Mouse (Mus musculus) kidney, adult 10 weeks (tissue): Measurements from ENCODE around the gene Mansc1. TPM values are rescaled to one million over a fixed set of nuclear protein-coding genes. Genes with fewer than 3 reads are reported as not detected.

ENCODE experiments used
- polyA plus RNA-seq: library from polyadenylated mRNA; stranded (reverse); fragments of 350-450 nt; fragmentation: Illumina TruSeq; extraction: RNeasy Lipid Tissue Mini Kit (QIAGEN cat#74804); gene quantifications from one replicate; pipeline ENCODE4 v1.2.3, GENCODE M21; 2014; ENCODE audit warnings: low read depth, low replicate concordance

The Mansc1 gene
- 6.3 TPM for polyA plus RNA-seq

DNA sequence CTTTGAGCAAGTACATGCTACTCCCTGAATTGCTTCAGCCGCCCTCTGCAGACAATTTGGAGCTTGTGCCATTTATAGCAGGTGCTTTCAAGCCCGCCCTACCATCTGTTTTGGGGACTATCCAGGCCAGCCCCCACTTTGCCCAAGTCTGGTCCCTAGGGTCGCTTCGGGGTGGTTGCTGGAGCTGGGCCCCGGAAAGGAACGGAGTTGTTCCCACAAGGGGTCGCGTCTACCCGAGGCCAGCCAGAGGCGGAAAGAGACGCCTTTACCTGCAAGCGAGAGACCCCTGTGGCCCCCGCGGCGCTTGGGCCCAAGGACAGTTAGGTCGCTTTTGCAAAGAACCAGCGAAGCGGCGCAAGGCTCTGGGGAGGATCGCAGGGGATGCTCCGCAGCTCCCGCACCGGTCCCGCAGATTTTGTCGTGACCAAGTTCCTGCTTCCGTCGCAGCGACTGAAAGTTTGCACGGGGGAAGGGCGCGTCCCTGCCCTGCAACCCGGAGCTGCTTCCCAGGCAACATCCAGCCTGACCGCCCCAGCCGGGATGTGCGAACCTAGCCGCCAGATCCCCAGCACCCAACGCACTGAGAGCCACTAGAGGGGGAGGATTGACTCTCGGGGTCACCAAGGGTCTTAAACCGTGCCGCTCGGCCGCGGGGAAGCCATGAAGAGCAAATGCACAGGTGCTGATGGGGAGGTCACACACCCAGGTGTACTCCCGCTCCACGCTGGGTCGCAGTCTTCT is at the start of gene Mansc1:
TSS of gene Mansc1 (minus strand) at position 542 of the 741 bp plus-strand sequence.

DNA sequence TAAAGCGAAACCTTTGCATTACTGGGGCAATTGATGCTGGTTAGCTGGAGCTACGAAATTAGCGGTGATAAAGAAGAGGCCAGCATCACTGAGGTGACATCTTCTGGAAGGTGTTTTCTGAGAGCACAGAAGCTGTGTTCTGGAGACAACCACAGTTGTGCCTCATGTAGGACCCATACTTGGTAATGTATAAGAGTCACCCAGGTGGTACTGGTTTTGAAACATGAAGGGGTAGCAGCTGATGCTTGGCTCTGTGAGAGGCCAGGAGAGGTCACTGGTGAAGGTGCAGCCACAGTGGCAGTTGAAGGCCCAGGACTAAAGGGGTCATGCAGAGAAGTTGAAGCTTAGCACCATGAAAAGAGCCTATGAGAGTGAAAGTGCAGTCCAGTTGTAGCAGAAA is 6.9 kb upstream of the Mansc1 start, which contains the start of gene Borcs5:
TSS of gene Borcs5 (plus strand) at position 301 of the 400 bp plus-strand sequence.

DNA sequence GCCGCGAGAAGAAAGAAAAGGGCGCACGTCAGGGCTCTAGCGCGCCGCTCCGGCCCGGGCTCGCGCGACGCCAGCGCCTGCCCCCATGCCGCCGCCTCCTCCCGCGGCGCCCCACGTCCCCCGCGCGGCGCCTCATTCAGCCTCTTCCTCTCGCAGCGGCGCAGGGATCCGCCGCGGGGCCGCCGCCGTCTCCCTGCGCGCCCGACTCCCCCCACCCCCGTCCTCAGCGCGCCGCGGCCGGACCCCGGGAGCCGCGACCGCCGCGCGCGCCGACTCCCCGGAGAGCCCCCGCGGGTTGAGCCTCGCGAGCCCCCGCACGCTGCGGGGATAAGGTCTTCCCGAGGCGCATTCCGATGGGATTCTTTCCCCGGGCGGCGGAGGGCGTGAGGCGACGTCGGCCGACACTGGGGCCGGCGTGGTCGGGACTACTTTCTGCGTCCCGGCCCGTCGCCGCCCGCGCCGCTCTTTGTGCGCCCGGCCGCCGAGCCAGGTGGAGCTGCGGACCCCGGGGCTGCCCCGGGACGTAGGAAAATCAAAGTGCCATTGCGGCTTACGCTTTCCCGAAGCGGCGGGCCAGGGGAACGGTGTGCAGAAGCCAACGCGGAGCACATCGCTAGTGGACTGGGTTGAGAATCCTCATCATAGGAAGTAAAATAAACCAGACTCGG is 65.3 kb downstream of the Mansc1 start, which contains the start of gene Lrp6:
TSS of gene Lrp6 (minus strand) at position 148 of the 668 bp plus-strand sequence.

Other genes with a start within 250 kb of the Mansc1 start
- gene Bcl2l14, start 236.2 kb downstream of the Mansc1 start, polyA plus RNA-seq, result 1.7 TPM
- gene Lrp6, start 65.5 kb downstream of the Mansc1 start, polyA plus RNA-seq, result 141 TPM
- gene Borcs5, start 7.0 kb upstream of the Mansc1 start, polyA plus RNA-seq, result 2.4 TPM
- 47.3 TPM for gene Dusp16, start 160.1 kb upstream of the Mansc1 start, polyA plus RNA-seq
- 43.6 TPM for gene Crebl2, start 197.7 kb upstream of the Mansc1 start, polyA plus RNA-seq